Mouse (Mus musculus) brain, embryonic 14.5 days (tissue): ENCODE measurements around the gene Rps16. TPM values are rescaled to one million over a fixed set of nuclear protein-coding genes. Genes with fewer than 3 reads are reported as not detected.

Source experiments
- DNase-seq: peaks from one replicate; pipeline ENCODE4 v3.0.0-alpha.2; 2011; ENCODE audit warnings: low read depth
- CTCF ChIP-seq: fragments of 200-500 bp; IDR thresholded peaks from 2 replicates; pipeline ENCODE4 v1.5.1; 2012; ENCODE audit warnings: inconsistent platforms, mild to moderate bottlenecking, moderate library complexity, borderline replicate concordance; ENCODE audit not compliant: insufficient read depth, insufficient read length; ENCODE audit errors: extremely low read depth
- POLR2A ChIP-seq: fragments of 200-500 bp; IDR thresholded peaks from 2 replicates; pipeline ENCODE4 v1.6.1; 2012; ENCODE audit warnings: mild to moderate bottlenecking, inconsistent platforms, borderline replicate concordance; ENCODE audit not compliant: poor library complexity, insufficient read depth, insufficient read length, severe bottlenecking; ENCODE audit errors: extremely low read depth
- polyA plus RNA-seq: library from polyadenylated mRNA; depleted of rRNA; stranded (reverse); fragments of >200 nt; gene quantifications from 2 replicates; pipeline ENCODE4 v1.2.3, GENCODE M21; 2012

Rps16 gene
- polyA plus RNA-seq, 1 experiment, result 1,173 TPM

- peak; percentile 53 for DNase-seq
- TF ChIP-seq POLR2A, result no peak
- TF ChIP-seq CTCF, result no peak
These were observed 25.7 kb downstream of the Rps16 start for GRCm38 (mm10) chr7:28376011-28376771.

GRCm38 (mm10) chr7:28377190-28378065 is 27.0 kb downstream of the Rps16 start:
- no peak for DNase-seq
- no peak for TF ChIP-seq POLR2A
- TF ChIP-seq CTCF, result no peak

GRCm38 (mm10) chr7:28378066-28378690 is 27.7 kb downstream of the Rps16 start:
- no peak for DNase-seq
- TF ChIP-seq CTCF, result no peak

GRCm38 (mm10) chr7:28378769-28379651 is 28.6 kb downstream of the Rps16 start:
- DNase-seq, result peak; percentile 90
- TF ChIP-seq CTCF, result no peak
- TF ChIP-seq POLR2A, result peak; percentile 57; the same call in 1 of the 2 replicates

- DNase-seq, result no peak
- TF ChIP-seq POLR2A (no peak), CTCF (no peak)
These were observed 30.0 kb downstream of the Rps16 start, which contains the start of gene Zfp36 for GRCm38 (mm10) chr7:28380237-28381016. TSS of gene Zfp36 (minus strand) at chr7:28380253.

- peak; percentile 46 for DNase-seq
These were observed 30.8 kb downstream of the Rps16 start for GRCm38 (mm10) chr7:28381017-28381790.

GRCm38 (mm10) chr7:28381938-28382337 is 31.5 kb downstream of the Rps16 start:
- DNase-seq, result peak; percentile 66
- no peak for TF ChIP-seq POLR2A
- no peak for TF ChIP-seq CTCF

More at GRCm38 (mm10) chr7:28381017-28381790, 30.8 kb downstream of the Rps16 start:
- TF ChIP-seq POLR2A, result no peak
- TF ChIP-seq CTCF, result no peak

- no peak for DNase-seq
- TF ChIP-seq POLR2A (no peak), CTCF (no peak)
These were observed 32.0 kb downstream of the Rps16 start for GRCm38 (mm10) chr7:28382347-28382951.

GRCm38 (mm10) chr7:28382981-28383396 is 32.5 kb downstream of the Rps16 start:
- TF ChIP-seq CTCF, result no peak
- no peak for TF ChIP-seq POLR2A
- DNase-seq, result no peak

- no peak for DNase-seq
- TF ChIP-seq POLR2A, result no peak
- no peak for TF ChIP-seq CTCF
These were observed 33.2 kb downstream of the Rps16 start for GRCm38 (mm10) chr7:28383606-28384005.
